Mouse (Mus musculus) limb, embryonic 14.5 days (tissue): Measurements from ENCODE around the gene Muc2. TPM values are rescaled to one million over a fixed set of nuclear protein-coding genes. Genes with fewer than 3 reads are reported as not detected.
A peak's percentile ranks its signal among the peaks of the same experiment; 100 is the strongest.

ENCODE experiments used
- ATAC-seq: fragments of 200-750 bp; cut with Nextera tagmentation; 2 replicates; pipeline ENCODE4 v1.8.0; 2017; ENCODE audit warnings: low read depth, moderate number of reproducible peaks, moderate TSS enrichment; ENCODE audit not compliant: low FRiP score
- DNase-seq: peaks from one replicate; pipeline ENCODE4 v3.0.0-alpha.2; 2015; ENCODE audit warnings: low spot score
- H3K27ac ChIP-seq: fragments of 300-500 bp; sonication (generic); replicated peaks from 2 replicates; pipeline ENCODE4 v1.5.1; 2014; ENCODE audit warnings: low read depth, mild to moderate bottlenecking, low read length, moderate library complexity, mixed read lengths
- H3K27me3 ChIP-seq: fragments of 300-500 bp; sonication (generic); 2 replicates; pipeline ENCODE4 v1.6.1; 2014; ENCODE audit warnings: low read length, mixed read lengths; ENCODE audit not compliant: control insufficient read depth, insufficient read depth
- H3K36me3 ChIP-seq: fragments of 300-500 bp; sonication (generic); 2 replicates; pipeline ENCODE4 v1.6.1; 2014; ENCODE audit warnings: mild to moderate bottlenecking, low read length, moderate library complexity, mixed read lengths; ENCODE audit not compliant: control insufficient read depth, insufficient read depth
- H3K4me1 ChIP-seq: fragments of 300-500 bp; sonication (generic); 2 replicates; pipeline ENCODE4 v1.6.1; 2014; ENCODE audit warnings: antibody characterized with exemption, low read length, mixed read lengths; ENCODE audit not compliant: control insufficient read depth, insufficient read depth
- H3K4me2 ChIP-seq: fragments of 300-500 bp; sonication (generic); replicated peaks from 2 replicates; pipeline ENCODE4 v1.6.1; 2014; ENCODE audit warnings: low read depth, mild to moderate bottlenecking, low read length, moderate library complexity; ENCODE audit not compliant: severe bottlenecking
- H3K4me3 ChIP-seq: fragments of 300-500 bp; sonication (generic); replicated peaks from 2 replicates; pipeline ENCODE4 v1.5.1; 2014; ENCODE audit warnings: low read length
- H3K9ac ChIP-seq: fragments of 300-500 bp; sonication (generic); 2 replicates; pipeline ENCODE4 v1.6.1; 2014; ENCODE audit warnings: mild to moderate bottlenecking, low read depth, low read length, moderate library complexity; ENCODE audit not compliant: severe bottlenecking
- H3K9me3 ChIP-seq: fragments of 300-500 bp; sonication (generic); 2 replicates; pipeline ENCODE4 v1.6.1; 2016; ENCODE audit warnings: low read length; ENCODE audit not compliant: control insufficient read depth
- POLR2A ChIP-seq: fragments of 200-500 bp; IDR thresholded peaks from 2 replicates; pipeline ENCODE4 v1.8.0; 2012; ENCODE audit warnings: inconsistent platforms, mild to moderate bottlenecking, moderate library complexity, borderline replicate concordance; ENCODE audit not compliant: insufficient read depth, insufficient read length; ENCODE audit errors: extremely low read depth
- WGBS: fragments of 180-500 bp; shearing (Covaris S2); extraction: QIAGEN DNeasy Blood & Tissue Kit; methylation state at CpG from one replicate; pipeline ENCODE4 v1.1.7; 2014; 5-methylcytosine and 5-hydroxymethylcytosine counted together
- polyA plus RNA-seq, 2 experiments: library from polyadenylated mRNA; depleted of rRNA in 1 of 2; stranded (reverse) in 1 of 2; unstranded in 1 of 2; fragments of >200 nt; fragmentation: Nextera tagmentation in 1 of 2; extraction: Ambion mirVana in 1 of 2; gene quantifications; 2 replicates each; pipeline versions ENCODE4 v1.2.1 to v1.2.3; 2012 to 2014

The Muc2 gene
- polyA plus RNA-seq, 2 experiments, result 0.43 to 2.7 TPM

- H3K27me3 ChIP-seq, result no peaks in the 10 kb centered on the region
- 77% methylated on average over 11 of the region's 13 CpGs for WGBS
- no peak for TF ChIP-seq POLR2A
- no peak for DNase-seq
- H3K4me2 ChIP-seq, result no peak overlapping the region
- no peak overlapping the region for H3K4me3 ChIP-seq
- H3K9ac ChIP-seq, result no peak overlapping the region
- H3K4me1 ChIP-seq, result no peaks in the 10 kb centered on the region
- no peak overlapping the region for H3K27ac ChIP-seq
- ATAC-seq, result no peak
- no peaks in the 10 kb centered on the region for H3K9me3 ChIP-seq
- no peaks in the 10 kb centered on the region for H3K36me3 ChIP-seq
Observed at GRCm38 (mm10) chr7:141696538-141696937, 6.4 kb downstream of the Muc2 start.

GRCm38 (mm10) chr7:141699556-141700220 is 9.5 kb downstream of the Muc2 start:
- Histone ChIP-seq H3K4me3 (no peak overlapping the region), H3K9me3 (no peaks in the 10 kb centered on the region), H3K27me3 (no peaks in the 10 kb centered on the region), H3K27ac (no peak overlapping the region), H3K4me2 (no peak overlapping the region), H3K36me3 (no peaks in the 10 kb centered on the region), H3K4me1 (no peaks in the 10 kb centered on the region), H3K9ac (no peak overlapping the region)
- ATAC-seq (no peak), DNase-seq (no peak)
- WGBS, result 77% methylated on average over 8 of the region's 8 CpGs
- TF ChIP-seq POLR2A, result no peak

GRCm38 (mm10) chr7:141747451-141748100 is 57.4 kb downstream of the Muc2 start:
- Histone ChIP-seq H3K27me3 (no peaks in the 10 kb centered on the region), H3K9me3 (no peaks in the 10 kb centered on the region), H3K4me3 (no peak overlapping the region), H3K4me2 (no peak overlapping the region), H3K36me3 (no peaks in the 10 kb centered on the region), H3K27ac (no peak overlapping the region), H3K4me1 (no peaks in the 10 kb centered on the region), H3K9ac (no peak overlapping the region)
- no peak for TF ChIP-seq POLR2A
- WGBS, result 85% methylated on average over 7 of the region's 7 CpGs
- ATAC-seq (no peak), DNase-seq (no peak)

- Histone ChIP-seq H3K9me3 (no peaks in the 10 kb centered on the region), H3K27me3 (no peaks in the 10 kb centered on the region), H3K36me3 (no peaks in the 10 kb centered on the region), H3K4me3 (no peak overlapping the region), H3K4me1 (no peaks in the 10 kb centered on the region), H3K27ac (no peak overlapping the region), H3K4me2 (no peak overlapping the region), H3K9ac (no peak overlapping the region)
- no peak for TF ChIP-seq POLR2A
- DNase-seq (no peak), ATAC-seq (no peak)
- 81% methylated on average over 6 of the region's 6 CpGs for WGBS
Observed at GRCm38 (mm10) chr7:141752513-141752912, 62.4 kb downstream of the Muc2 start.

GRCm38 (mm10) chr7:141755831-141756230 is 65.7 kb downstream of the Muc2 start:
- TF ChIP-seq POLR2A, result no peak
- Histone ChIP-seq H3K36me3 (no peaks in the 10 kb centered on the region), H3K9me3 (no peaks in the 10 kb centered on the region), H3K4me2 (no peak overlapping the region), H3K27ac (no peak overlapping the region), H3K4me1 (no peaks in the 10 kb centered on the region), H3K4me3 (no peak overlapping the region), H3K9ac (no peak overlapping the region), H3K27me3 (no peaks in the 10 kb centered on the region)
- ATAC-seq (no peak), DNase-seq (peak; percentile 52)
- 50% methylated on average over 4 of the region's 4 CpGs for WGBS
